Mouse (Mus musculus) bone marrow macrophage, adult 2 months (primary cell): ENCODE results near the gene Cdk19.

Experiments
- CTCF ChIP-seq: IDR thresholded peaks from 2 replicates; pipeline ENCODE4 v1.5.1; 2012; ENCODE audit warnings: low read depth, mild to moderate bottlenecking, low read length, moderate library complexity
- POLR2A ChIP-seq: IDR thresholded peaks from 2 replicates; pipeline ENCODE4 v1.6.1; 2012; ENCODE audit warnings: mild to moderate bottlenecking, low read depth, low read length, borderline replicate concordance

GRCm38 (mm10) chr10:40498426-40498825 lies 159.1 kb downstream of the Cdk19 start:
- TF ChIP-seq POLR2A (no peak), CTCF (no peak)
